Mouse (Mus musculus): ENCODE measurements at regions not wholly inside any gene's neighbourhood (a gene's known extent, or its start where the extent isn't known, plus 50 kb on each side); places are given as distances from the start of the nearest gene placed in this dataset.

GRCm38 (mm10) chr15:52536594-52536993 is 1348.1 kb upstream of the Gm7489 start:
- no peak overlapping the region for H3K4me3 ChIP-seq (ENCODE audit: low read depth, low read length)
- no peaks in the 10 kb centered on the region for H3K36me3 ChIP-seq (replicated peaks; ENCODE audit: control insufficient read depth, insufficient read depth, low read length)
- no peaks in the 10 kb centered on the region for H3K4me1 ChIP-seq (ENCODE audit: control insufficient read depth, insufficient read depth)
- no peaks in the 10 kb centered on the region for H3K9me3 ChIP-seq (replicated peaks; ENCODE audit: control insufficient read depth, low read length)
- H3K27ac ChIP-seq (ENCODE audit: low read depth), result no peak overlapping the region
- no peaks in the 10 kb centered on the region for H3K27me3 ChIP-seq (ENCODE audit: control insufficient read depth, insufficient read depth, low read length)
- WGBS, result 65% methylated on average over 2 of the region's 2 CpGs
- no peak for DNase-seq (ENCODE audit: low spot score)
- H3K4me2 ChIP-seq (ENCODE audit: low read depth, low read length), result no peak overlapping the region
- no peak overlapping the region for H3K9ac ChIP-seq (replicated peaks; ENCODE audit: low read depth, low read length)
- no peak for ATAC-seq (ENCODE audit: insufficient read depth, low read depth)
- TF ChIP-seq EP300 (IDR thresholded peaks at IDR 0.05; ENCODE audit: low read depth) (no peak), CTCF (IDR thresholded peaks at IDR 0.05; ENCODE audit: low read depth) (no peak)

GRCm38 (mm10) chr15:52558682-52559081 is 1326.0 kb upstream of the Gm7489 start:
- H3K9me3 ChIP-seq (replicated peaks; ENCODE audit: control insufficient read depth, low read length), result no peaks in the 10 kb centered on the region
- H3K27ac ChIP-seq (ENCODE audit: low read depth), result no peak overlapping the region
- no peaks in the 10 kb centered on the region for H3K27me3 ChIP-seq (ENCODE audit: control insufficient read depth, insufficient read depth, low read length)
- no peak overlapping the region for H3K9ac ChIP-seq (replicated peaks; ENCODE audit: low read depth, low read length)
- TF ChIP-seq EP300 (IDR thresholded peaks at IDR 0.05; ENCODE audit: low read depth) (no peak), CTCF (IDR thresholded peaks at IDR 0.05; ENCODE audit: low read depth) (no peak)
- DNase-seq (ENCODE audit: low spot score) (no peak), ATAC-seq (ENCODE audit: insufficient read depth, low read depth) (no peak)
- H3K36me3 ChIP-seq (replicated peaks; ENCODE audit: control insufficient read depth, insufficient read depth, low read length), result no peaks in the 10 kb centered on the region
- H3K4me3 ChIP-seq (ENCODE audit: low read depth, low read length), result no peak overlapping the region
- H3K4me1 ChIP-seq (ENCODE audit: control insufficient read depth, insufficient read depth), result no peaks in the 10 kb centered on the region
- no peak overlapping the region for H3K4me2 ChIP-seq (ENCODE audit: low read depth, low read length)

DNA sequence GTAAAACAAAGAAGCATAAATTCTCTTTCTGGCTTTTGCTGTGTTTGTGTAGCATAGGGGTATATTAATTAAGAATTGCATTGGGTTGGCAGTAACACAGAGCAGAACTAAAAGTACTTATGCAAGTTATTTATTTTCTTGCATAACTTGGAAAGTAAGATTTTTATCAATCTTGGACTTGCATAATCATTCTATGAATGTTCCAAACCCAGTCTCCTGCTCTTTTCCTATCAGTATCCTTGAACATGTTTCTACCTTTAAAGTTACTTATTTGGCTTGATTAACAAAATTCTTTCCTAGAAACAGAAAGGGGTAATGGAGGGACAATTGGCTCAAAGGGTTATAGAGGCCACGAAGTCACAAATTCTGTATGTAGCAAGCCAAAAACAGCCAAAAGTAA is 1320.6 kb upstream of the Gm7489 start:
- Histone ChIP-seq H3K9me3 (replicated peaks; ENCODE audit: control insufficient read depth, low read length) (no peaks in the 10 kb centered on the region), H3K4me3 (ENCODE audit: low read depth, low read length) (no peak overlapping the region), H3K4me1 (ENCODE audit: control insufficient read depth, insufficient read depth) (no peaks in the 10 kb centered on the region), H3K27me3 (ENCODE audit: control insufficient read depth, insufficient read depth, low read length) (no peaks in the 10 kb centered on the region), H3K9ac (replicated peaks; ENCODE audit: low read depth, low read length) (no peak overlapping the region), H3K4me2 (ENCODE audit: low read depth, low read length) (no peak overlapping the region), H3K27ac (ENCODE audit: low read depth) (no peak overlapping the region), H3K36me3 (replicated peaks; ENCODE audit: control insufficient read depth, insufficient read depth, low read length) (no peaks in the 10 kb centered on the region)
- 64% methylated on average over 1 of the region's 1 CpGs for WGBS
- no peak for ATAC-seq (ENCODE audit: insufficient read depth, low read depth)
- no peak for DNase-seq (ENCODE audit: low spot score)
- no peak for TF ChIP-seq EP300 (IDR thresholded peaks at IDR 0.05; ENCODE audit: low read depth)
- no peak for TF ChIP-seq CTCF (IDR thresholded peaks at IDR 0.05; ENCODE audit: low read depth)

DNA sequence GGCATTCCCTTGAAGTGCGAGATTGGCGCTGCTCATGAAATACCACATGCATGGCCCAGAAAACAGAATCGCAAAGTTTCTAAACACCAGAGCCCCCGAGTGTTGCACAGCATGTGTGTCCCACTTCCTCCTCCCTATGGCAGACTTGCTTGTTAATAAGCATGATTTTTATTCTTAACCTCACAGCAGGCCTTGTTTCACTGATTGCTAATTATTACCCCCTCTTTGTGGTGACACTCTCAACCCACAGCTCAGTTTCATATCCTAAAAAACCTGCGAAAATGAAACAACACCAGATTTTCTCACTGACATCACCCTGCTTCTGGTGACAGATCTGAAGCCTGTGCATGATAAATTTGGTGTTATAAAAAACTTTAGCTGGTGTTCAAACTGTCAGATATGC is 1319.3 kb upstream of the Gm7489 start:
- no peak overlapping the region for H3K27ac ChIP-seq (ENCODE audit: low read depth)
- ATAC-seq (ENCODE audit: insufficient read depth, low read depth), result no peak
- H3K36me3 ChIP-seq (replicated peaks; ENCODE audit: control insufficient read depth, insufficient read depth, low read length), result no peaks in the 10 kb centered on the region
- H3K4me1 ChIP-seq (ENCODE audit: control insufficient read depth, insufficient read depth), result no peaks in the 10 kb centered on the region
- H3K27me3 ChIP-seq (ENCODE audit: control insufficient read depth, insufficient read depth, low read length), result no peaks in the 10 kb centered on the region
- no peak overlapping the region for H3K9ac ChIP-seq (replicated peaks; ENCODE audit: low read depth, low read length)
- H3K4me3 ChIP-seq (ENCODE audit: low read depth, low read length), result no peak overlapping the region
- 73% methylated on average over 5 of the region's 5 CpGs for whole genome bisulfite sequencing
- TF ChIP-seq EP300 (IDR thresholded peaks at IDR 0.05; ENCODE audit: low read depth) (no peak), CTCF (IDR thresholded peaks at IDR 0.05; ENCODE audit: low read depth) (no peak)
- H3K4me2 ChIP-seq (ENCODE audit: low read depth, low read length), result no peak overlapping the region
- DNase-seq (ENCODE audit: low spot score), result no peak
- no peaks in the 10 kb centered on the region for H3K9me3 ChIP-seq (replicated peaks; ENCODE audit: control insufficient read depth, low read length)

DNA sequence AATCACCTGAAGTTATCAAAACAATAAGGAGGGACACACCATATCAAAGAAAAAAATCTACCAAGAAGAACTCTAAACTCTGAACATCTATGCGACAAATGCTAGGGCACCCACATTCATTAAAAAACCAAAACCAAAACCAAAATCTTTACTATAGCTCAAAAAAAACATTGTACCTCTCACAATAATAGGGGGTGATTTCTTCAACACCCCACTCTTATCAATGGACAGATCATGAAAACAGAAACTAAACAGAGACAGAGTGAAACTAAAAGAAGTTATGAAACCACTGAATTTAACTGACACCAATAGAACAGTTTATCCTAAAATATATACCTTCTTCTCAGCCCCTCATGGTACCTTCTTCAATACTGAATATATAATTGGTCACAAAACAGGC is 1314.5 kb upstream of the Gm7489 start:
- no peak for TF ChIP-seq CTCF (IDR thresholded peaks at IDR 0.05; ENCODE audit: low read depth)
- no peak for TF ChIP-seq EP300 (IDR thresholded peaks at IDR 0.05; ENCODE audit: low read depth)
- Histone ChIP-seq H3K27ac (ENCODE audit: low read depth) (no peak overlapping the region), H3K4me1 (ENCODE audit: control insufficient read depth, insufficient read depth) (no peaks in the 10 kb centered on the region), H3K4me3 (ENCODE audit: low read depth, low read length) (no peak overlapping the region), H3K27me3 (ENCODE audit: control insufficient read depth, insufficient read depth, low read length) (no peaks in the 10 kb centered on the region), H3K9me3 (replicated peaks; ENCODE audit: control insufficient read depth, low read length) (no peaks in the 10 kb centered on the region), H3K9ac (replicated peaks; ENCODE audit: low read depth, low read length) (no peak overlapping the region), H3K4me2 (ENCODE audit: low read depth, low read length) (no peak overlapping the region), H3K36me3 (replicated peaks; ENCODE audit: control insufficient read depth, insufficient read depth, low read length) (no peaks in the 10 kb centered on the region)
- no peak for ATAC-seq (ENCODE audit: insufficient read depth, low read depth)
- no peak for DNase-seq (ENCODE audit: low spot score)
- 93% methylated on average over 1 of the region's 1 CpGs for WGBS

DNA sequence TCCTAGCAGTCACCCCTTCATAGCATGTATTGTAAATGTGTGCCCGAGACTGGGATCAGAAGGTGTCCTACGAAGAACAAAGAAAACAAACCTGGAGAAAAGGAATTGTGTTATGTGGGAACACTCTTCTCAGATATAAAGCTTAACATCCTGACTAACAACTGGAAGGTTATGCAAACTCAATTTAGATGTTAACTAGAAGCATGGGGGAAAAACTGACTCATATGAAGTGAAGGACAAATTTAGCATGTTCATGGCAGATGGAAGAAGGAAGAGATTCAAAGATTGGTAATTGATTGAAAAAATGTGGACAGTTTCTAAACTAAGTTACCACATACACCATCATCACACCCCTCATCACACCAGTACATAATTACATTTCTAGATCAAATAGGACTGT is 1307.1 kb upstream of the Gm7489 start:
- no peaks in the 10 kb centered on the region for H3K36me3 ChIP-seq (replicated peaks; ENCODE audit: control insufficient read depth, insufficient read depth, low read length)
- H3K9ac ChIP-seq (replicated peaks; ENCODE audit: low read depth, low read length), result no peak overlapping the region
- H3K4me1 ChIP-seq (ENCODE audit: control insufficient read depth, insufficient read depth), result no peaks in the 10 kb centered on the region
- 81% methylated on average over 2 of the region's 2 CpGs for WGBS
- H3K27me3 ChIP-seq (ENCODE audit: control insufficient read depth, insufficient read depth, low read length), result no peaks in the 10 kb centered on the region
- no peak overlapping the region for H3K27ac ChIP-seq (ENCODE audit: low read depth)
- no peak overlapping the region for H3K4me3 ChIP-seq (ENCODE audit: low read depth, low read length)
- H3K9me3 ChIP-seq (replicated peaks; ENCODE audit: control insufficient read depth, low read length), result no peaks in the 10 kb centered on the region
- DNase-seq (ENCODE audit: low spot score) (no peak), ATAC-seq (ENCODE audit: insufficient read depth, low read depth) (no peak)
- no peak overlapping the region for H3K4me2 ChIP-seq (ENCODE audit: low read depth, low read length)
- no peak for TF ChIP-seq EP300 (IDR thresholded peaks at IDR 0.05; ENCODE audit: low read depth)
- no peak for TF ChIP-seq CTCF (IDR thresholded peaks at IDR 0.05; ENCODE audit: low read depth)
